Mouse (Mus musculus): ENCODE data around the gene Dip2a.

GRCm38 (mm10) chr10:76316194-76316593 is 28.9 kb downstream of the Dip2a start:
- no peak for TF ChIP-seq GATA1 (IDR thresholded peaks at IDR 0.05; ENCODE audit: borderline replicate concordance, low read length)
- TF ChIP-seq FLI1 (IDR thresholded peaks at IDR 0.05; ENCODE audit: low read length): no peak

All from megakaryocyte, embryonic 14.5 days (primary cell).